Mouse (Mus musculus) C2C12 (cell line): ENCODE measurements at regions not wholly inside any gene's neighbourhood (a gene's known extent, or its start where the extent isn't known, plus 50 kb on each side); places are given as distances from the start of the nearest gene placed in this dataset.

Source experiments
- H3K27me3 ChIP-seq: one replicate; pipeline ENCODE4 v1.6.1; 2011; ENCODE audit not compliant: control insufficient read depth, insufficient read depth, insufficient read length
- H3K36me3 ChIP-seq: one replicate; pipeline ENCODE4 v1.6.1; 2011; ENCODE audit not compliant: control insufficient read depth, insufficient read depth
- H3K4me3 ChIP-seq: one replicate; pipeline ENCODE4 v1.5.1; 2011; ENCODE audit warnings: mild to moderate bottlenecking, control low read depth; ENCODE audit not compliant: poor library complexity, insufficient read depth, severe bottlenecking
- H3K79me2 ChIP-seq: one replicate; pipeline ENCODE4 v1.6.1; 2011; ENCODE audit not compliant: control insufficient read depth, insufficient read depth
- H3K79me3 ChIP-seq: one replicate; pipeline ENCODE4 v1.6.1; 2011; ENCODE audit warnings: low read depth, control low read depth
- H3ac ChIP-seq: one replicate; pipeline ENCODE3; 2011; ENCODE audit warnings: low read depth; ENCODE audit not compliant: control insufficient read depth, insufficient read length
- CEBPB ChIP-seq: IDR thresholded peaks from one replicate; pipeline ENCODE4 v1.6.1; 2011; ENCODE audit warnings: low read depth, mild to moderate bottlenecking, control low read depth, moderate library complexity
- CTCF ChIP-seq: IDR thresholded peaks from one replicate; pipeline ENCODE4 v1.5.1; 2011; ENCODE audit not compliant: control insufficient read depth, insufficient read depth, insufficient read length
- FOSL1 ChIP-seq: IDR thresholded peaks from one replicate; pipeline ENCODE4 v1.8.0; 2011; ENCODE audit warnings: mild to moderate bottlenecking, low read length; ENCODE audit not compliant: poor library complexity, insufficient read depth, severe bottlenecking
- MAX ChIP-seq: IDR thresholded peaks from one replicate; pipeline ENCODE4 v1.6.1; 2011; ENCODE audit warnings: mild to moderate bottlenecking, control low read depth
- MYOD1 ChIP-seq: IDR thresholded peaks from one replicate; pipeline ENCODE4 v1.6.1; 2011; ENCODE audit warnings: low read depth; ENCODE audit not compliant: control insufficient read depth, insufficient read length
- MYOG ChIP-seq: IDR thresholded peaks from one replicate; pipeline ENCODE4 v1.6.1; 2011; ENCODE audit not compliant: control insufficient read depth, insufficient read length; ENCODE audit errors: extremely low read depth
- USF1 ChIP-seq: IDR thresholded peaks from one replicate; pipeline ENCODE4 v1.6.1; 2011; ENCODE audit warnings: low read depth, mild to moderate bottlenecking, control low read depth, moderate library complexity

GRCm38 (mm10) chr7:119258222-119258621, 73.8 kb upstream of the Gpr139 start:
- Histone ChIP-seq H3K4me3 (no peak overlapping the region), H3ac (no peak overlapping the region), H3K79me3 (no peaks in the 10 kb centered on the region), H3K36me3 (no peaks in the 10 kb centered on the region), H3K27me3 (no peaks in the 10 kb centered on the region), H3K79me2 (no peaks in the 10 kb centered on the region)
- TF ChIP-seq MYOG, result no peak

GRCm38 (mm10) chr7:119256916-119257315, 72.5 kb upstream of the Gpr139 start:
- TF ChIP-seq MYOG (no peak), MYOD1 (no peak), CEBPB (no peak), MAX (no peak), USF1 (no peak), CTCF (no peak), FOSL1 (no peak)
- H3K79me3 ChIP-seq, result no peaks in the 10 kb centered on the region

GRCm38 (mm10) chr7:119252742-119253141, 68.3 kb upstream of the Gpr139 start:
- H3K4me3 ChIP-seq, result no peak overlapping the region
- H3K79me2 ChIP-seq, result no peaks in the 10 kb centered on the region
- no peak overlapping the region for H3ac ChIP-seq
- no peaks in the 10 kb centered on the region for H3K27me3 ChIP-seq
- H3K36me3 ChIP-seq, result no peaks in the 10 kb centered on the region
- TF ChIP-seq MYOD1 (no peak), FOSL1 (no peak), MAX (no peak), MYOG (no peak), CTCF (no peak), CEBPB (no peak), USF1 (no peak)
- H3K79me3 ChIP-seq, result no peaks in the 10 kb centered on the region

More at GRCm38 (mm10) chr7:119256916-119257315, 72.5 kb upstream of the Gpr139 start:
- Histone ChIP-seq H3K36me3 (no peaks in the 10 kb centered on the region), H3ac (no peak overlapping the region), H3K4me3 (no peak overlapping the region), H3K79me2 (no peaks in the 10 kb centered on the region), H3K27me3 (no peaks in the 10 kb centered on the region)

GRCm38 (mm10) chr7:119251679-119252078, 67.3 kb upstream of the Gpr139 start:
- Histone ChIP-seq H3K27me3 (no peaks in the 10 kb centered on the region), H3K79me2 (no peaks in the 10 kb centered on the region), H3K4me3 (no peak overlapping the region), H3ac (no peak overlapping the region), H3K79me3 (no peaks in the 10 kb centered on the region), H3K36me3 (no peaks in the 10 kb centered on the region)
- TF ChIP-seq MAX (no peak), FOSL1 (no peak), MYOD1 (no peak), CTCF (no peak), MYOG (no peak), CEBPB (no peak), USF1 (no peak)

- Histone ChIP-seq H3K79me2 (no peaks in the 10 kb centered on the region), H3K36me3 (no peaks in the 10 kb centered on the region), H3K27me3 (no peaks in the 10 kb centered on the region), H3ac (no peak overlapping the region), H3K79me3 (no peaks in the 10 kb centered on the region), H3K4me3 (no peak overlapping the region)
- TF ChIP-seq MYOG (no peak), MAX (no peak), MYOD1 (no peak), CTCF (no peak), USF1 (no peak), FOSL1 (no peak), CEBPB (no peak)
Measured at GRCm38 (mm10) chr7:119250381-119250780, 66.0 kb upstream of the Gpr139 start.

GRCm38 (mm10) chr7:119244785-119245184, 60.4 kb upstream of the Gpr139 start:
- H3K79me2 ChIP-seq, result no peaks in the 10 kb centered on the region

More at GRCm38 (mm10) chr7:119244785-119245184, 60.4 kb upstream of the Gpr139 start:
- Histone ChIP-seq H3K4me3 (no peak overlapping the region), H3K27me3 (no peaks in the 10 kb centered on the region), H3K79me3 (no peaks in the 10 kb centered on the region), H3ac (no peak overlapping the region), H3K36me3 (no peaks in the 10 kb centered on the region)
- TF ChIP-seq FOSL1 (no peak), MYOG (no peak), MYOD1 (peak; percentile 95), MAX (peak; percentile 34), CTCF (no peak), CEBPB (no peak), USF1 (no peak)
